Comparison of ENCODE assay signal across 8 mouse cellular contexts in the genomic region with DNA sequence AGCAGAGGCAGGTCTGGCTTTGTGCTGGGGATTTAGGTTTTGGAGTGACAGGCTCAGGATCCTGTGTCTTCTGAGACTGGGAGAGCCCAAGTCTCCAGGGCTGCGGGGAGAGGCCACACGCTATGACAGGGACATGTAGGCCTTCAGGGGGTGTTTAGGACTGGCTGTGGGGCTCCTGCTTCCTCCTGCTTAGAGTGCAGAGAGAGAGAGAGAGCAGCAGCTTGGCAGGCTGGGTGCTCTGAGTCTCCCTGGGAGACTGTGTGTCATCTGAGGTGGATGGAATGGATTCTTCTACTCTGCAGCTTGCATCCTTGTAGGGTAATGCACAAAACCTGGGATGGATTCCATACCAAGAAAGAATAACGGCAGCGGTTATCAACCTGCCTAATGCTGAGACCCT.
DNase-seq lines count a peak whose midpoint lies in the region; ATAC-seq and TF ChIP-seq lines count a peak whose summit lies in the region.

No protein-coding gene starts in this region.

- peak overlapping the region; percentile 72; the same call in 1 of the 2 replicates for H3K27ac ChIP-seq in embryonic facial prominence, embryonic 11.5 days (replicated peaks; ENCODE audit: low read depth, low read length)
- H3K27ac ChIP-seq in heart, adult 2 months, result peak overlapping the region; percentile 63
- peak overlapping the region; percentile 79 for H3K27ac ChIP-seq in lung, embryonic 16.5 days (ENCODE audit: low read length)

- peaks cover 13% of the 10 kb centered on the region for H3K4me1 ChIP-seq in embryonic facial prominence, embryonic 11.5 days (ENCODE audit: control insufficient read depth, insufficient read depth, low read length)
- H3K4me1 ChIP-seq in heart, adult 2 months (ENCODE audit: control insufficient read depth, insufficient read depth, low read length), result peaks cover 27% of the 10 kb centered on the region
- peaks cover 37% of the 10 kb centered on the region for H3K4me1 ChIP-seq in lung, embryonic 16.5 days (replicated peaks; ENCODE audit: control insufficient read depth, insufficient read depth, low read length)

- peak overlapping the region; percentile 19; the same call in 1 of the 2 replicates for H3K9ac ChIP-seq in embryonic facial prominence, embryonic 11.5 days (replicated peaks; ENCODE audit: low read length)
- peak overlapping the region; percentile 20; the same call in 1 of the 2 replicates for H3K9ac ChIP-seq in heart, adult 2 months (ENCODE audit: low read depth, low read length)
- peak overlapping the region; percentile 40 for H3K9ac ChIP-seq in lung, embryonic 16.5 days (ENCODE audit: low read length)

- ATAC-seq in embryonic facial prominence, embryonic 11.5 days (replicated peaks; ENCODE audit: insufficient number of reproducible peaks, low FRiP score, low TSS enrichment, low read depth), result peak; percentile 36
- ATAC-seq in lung, embryonic 16.5 days (ENCODE audit: low read depth), result peak; percentile 76

- H3K4me2 ChIP-seq in embryonic facial prominence, embryonic 11.5 days (ENCODE audit: low read depth, low read length), result peak overlapping the region; percentile 22
- H3K4me2 ChIP-seq in lung, embryonic 16.5 days (ENCODE audit: low read depth, low read length), result peak overlapping the region; percentile 40

- TF ChIP-seq POLR2A in heart, adult 2 months (IDR thresholded peaks at IDR 0.05; ENCODE audit: insufficient read depth, low read depth, low read length), result peak; percentile 74; the same call in 1 of the 2 replicates

- no peaks in the 10 kb centered on the region for H3K9me3 ChIP-seq in embryonic facial prominence, embryonic 11.5 days (replicated peaks; ENCODE audit: control insufficient read depth, low read length)
- no peaks in the 10 kb centered on the region for H3K9me3 ChIP-seq in lung, embryonic 16.5 days (ENCODE audit: control insufficient read depth, low read length)

- no peak overlapping the region for H3K4me3 ChIP-seq in embryonic facial prominence, embryonic 11.5 days (ENCODE audit: low read depth, low read length)
- H3K4me3 ChIP-seq in heart, adult 2 months, result peak overlapping the region; percentile 23; the same call in 1 of the 2 replicates
- H3K4me3 ChIP-seq in lung, embryonic 16.5 days (ENCODE audit: low read length), result no peak overlapping the region

- peaks cover 5% of the 10 kb centered on the region; the same call in 1 of the 2 replicates for H3K27me3 ChIP-seq in embryonic facial prominence, embryonic 11.5 days (ENCODE audit: control insufficient read depth, insufficient read depth, low read length)
- H3K27me3 ChIP-seq in heart, adult 2 months (ENCODE audit: control insufficient read depth, insufficient read depth, low read length), result no peaks in the 10 kb centered on the region
- H3K27me3 ChIP-seq in lung, embryonic 16.5 days (ENCODE audit: control insufficient read depth, insufficient read depth, low read depth, low read length), result peaks cover 10% of the 10 kb centered on the region

- peak; percentile 63 for DNase-seq in 3134 (ENCODE audit: extremely low read depth, insufficient read length, low spot score)
- DNase-seq in adrenal gland, postnatal 25 days, result peak; percentile 26
- peak; percentile 85 for DNase-seq in embryonic facial prominence, embryonic 11.5 days (ENCODE audit: low spot score)
- peak; percentile 62 to 70 for DNase-seq in heart, adult 2 months
- DNase-seq in kidney, adult 9 months, result peak; percentile 38
- peak; percentile 86 for DNase-seq in retina, embryonic 14.5 days (ENCODE audit: low spot score)
- no peak for DNase-seq in urinary bladder, postnatal 25 days (ENCODE audit: low spot score)

- 0 out of 2 replicates have a peak, but pooled peaks have one; percentile 55 for TF ChIP-seq EP300 in heart, adult 2 months (IDR thresholded peaks at IDR 0.05; ENCODE audit: insufficient read depth, low read depth, low read length)

- WGBS in embryonic facial prominence, embryonic 11.5 days, result 13% methylated on average over 4 of the region's 4 CpGs
- 11% methylated on average over 4 of the region's 4 CpGs for WGBS in heart, adult 2 months
- WGBS in lung, embryonic 16.5 days, result 19% methylated on average over 4 of the region's 4 CpGs

- no peaks in the 10 kb centered on the region; the same call in 1 of the 2 replicates for H3K79me2 ChIP-seq in heart, adult 2 months (replicated peaks; ENCODE audit: control insufficient read depth, insufficient read depth, low read length)

- intact Hi-C loops in heart, adult 2 months (cut with DNase I), result loop anchor here (1.0 kb wide), 1 partner anchor 123 kb away; the partner anchor contains the start of gene Agap1

- H3K36me3 ChIP-seq in embryonic facial prominence, embryonic 11.5 days (replicated peaks; ENCODE audit: control insufficient read depth, insufficient read depth, low read depth, low read length), result no peaks in the 10 kb centered on the region
- peaks cover 5% of the 10 kb centered on the region; the same call in 1 of the 2 replicates for H3K36me3 ChIP-seq in heart, adult 2 months (ENCODE audit: control insufficient read depth, insufficient read depth, low read length)
- H3K36me3 ChIP-seq in lung, embryonic 16.5 days (ENCODE audit: control insufficient read depth, insufficient read depth, low read length), result no peaks in the 10 kb centered on the region

- no peak for TF ChIP-seq CTCF in heart, adult 2 months (IDR thresholded peaks at IDR 0.05)
